Mouse (Mus musculus): ENCODE results near the gene Luc7l3. TPM values are rescaled to one million over a fixed set of nuclear protein-coding genes. Genes with fewer than 3 reads are reported as not detected.

The Luc7l3 gene
- polyA plus RNA-seq, 1 experiment from 2014 or later = 123 TPM

- no peak overlapping the region for H3K4me3 ChIP-seq (ENCODE audit: low read depth, low read length)
- peaks cover 33% of the 10 kb centered on the region for H3K4me1 ChIP-seq (ENCODE audit: control insufficient read depth, insufficient read depth, low read length)
- 92% methylated on average over 8 of the region's 8 CpGs for WGBS
- no peaks in the 10 kb centered on the region; the same call in 1 of the 2 replicates for H3K36me3 ChIP-seq (ENCODE audit: control insufficient read depth, insufficient read depth, low read length)
- no peak overlapping the region for H3K4me2 ChIP-seq (ENCODE audit: low read depth, severe bottlenecking)
- H3K9ac ChIP-seq (ENCODE audit: low read length) = no peak overlapping the region
- ATAC-seq (ENCODE audit: insufficient number of reproducible peaks, low FRiP score, low TSS enrichment, low read depth) (no peak), DNase-seq (ENCODE audit: low spot score) (no peak)
- no peak overlapping the region for H3K27ac ChIP-seq (replicated peaks; ENCODE audit: low read depth, low read length)
- no peaks in the 10 kb centered on the region for H3K9me3 ChIP-seq (ENCODE audit: control insufficient read depth, low read length)
- H3K27me3 ChIP-seq (ENCODE audit: control insufficient read depth, insufficient read depth, low read length) = no peaks in the 10 kb centered on the region
These were observed 83.0 kb downstream of the Luc7l3 start for GRCm38 (mm10) chr11:94238786-94239185.

Other genes with a start within 250 kb of the Luc7l3 start
- 28.9 and 31.8 TPM in 2 replicates for gene Tob1, start 110.5 kb downstream of the Luc7l3 start, polyA plus RNA-seq (2014; fragmentation: Nextera tagmentation; extraction: Ambion mirVana)
- gene Wfikkn2, start 76.0 kb downstream of the Luc7l3 start, polyA plus RNA-seq (2014; fragmentation: Nextera tagmentation; extraction: Ambion mirVana) = 5.3 and 8.0 TPM in 2 replicates
- gene Gm21885, start 40.1 kb downstream of the Luc7l3 start, polyA plus RNA-seq (2014; fragmentation: Nextera tagmentation; extraction: Ambion mirVana) = 0.51 and 0.52 TPM in 2 replicates
- 24.1 and 25.8 TPM in 2 replicates for gene Ankrd40, start 6.0 kb upstream of the Luc7l3 start, polyA plus RNA-seq (2014; fragmentation: Nextera tagmentation; extraction: Ambion mirVana)
- gene Abcc3, start 71.0 kb upstream of the Luc7l3 start, polyA plus RNA-seq (2014; fragmentation: Nextera tagmentation; extraction: Ambion mirVana) = 0.55 and 0.88 TPM in 2 replicates
- 21.0 and 24.3 TPM in 2 replicates for gene Cacna1g, start 152.2 kb upstream of the Luc7l3 start, polyA plus RNA-seq (2014; fragmentation: Nextera tagmentation; extraction: Ambion mirVana)
- not detected in 2 replicates for gene Spata20, start 164.2 kb upstream of the Luc7l3 start, polyA plus RNA-seq (2014; fragmentation: Nextera tagmentation; extraction: Ambion mirVana)
- gene Epn3, start 178.0 kb upstream of the Luc7l3 start, polyA plus RNA-seq (2014; fragmentation: Nextera tagmentation; extraction: Ambion mirVana) = 2.8 and 3.1 TPM in 2 replicates
- gene Mycbpap, start 199.8 kb upstream of the Luc7l3 start, polyA plus RNA-seq (2014; fragmentation: Nextera tagmentation; extraction: Ambion mirVana) = 4.2 and 4.9 TPM in 2 replicates
- gene Rsad1, start 227.3 kb upstream of the Luc7l3 start, polyA plus RNA-seq (2014; fragmentation: Nextera tagmentation; extraction: Ambion mirVana) = 3.1 and 4.1 TPM in 2 replicates
- gene Chad, start 243.1 kb upstream of the Luc7l3 start, polyA plus RNA-seq (2014; fragmentation: Nextera tagmentation; extraction: Ambion mirVana) = 0.53 and 0.55 TPM in 2 replicates